Mouse (Mus musculus): ENCODE results near the gene Nlrp6.
"Not testable (repeated sequence)": the region's sequence is repeated elsewhere in the genome, so short reads cannot be mapped to it uniquely, and the experiment has no call there.

Nlrp6 gene

GRCm38 (mm10) chr7:140949255-140949654 is 28.6 kb downstream of the Nlrp6 start:
- DNase-seq (ENCODE audit: low read depth in 2 of 2, low spot score in 2 of 2), result no peak

- DNase-seq (ENCODE audit: low read depth in 2 of 2, low spot score in 2 of 2), result no peak
Measured at GRCm38 (mm10) chr7:140949824-140950530, 29.3 kb downstream of the Nlrp6 start, which contains the start of gene Ifitm5. TSS of gene Ifitm5 (minus strand) at chr7:140950291.

- DNase-seq (ENCODE audit: low read depth in 2 of 2, low spot score in 2 of 2), result no peak
Measured at GRCm38 (mm10) chr7:140951051-140951450, 30.3 kb downstream of the Nlrp6 start.

GRCm38 (mm10) chr7:140951765-140952164 is 31.1 kb downstream of the Nlrp6 start:
- no peak for DNase-seq (ENCODE audit: low read depth in 2 of 2, low spot score in 2 of 2)

GRCm38 (mm10) chr7:140952441-140952840 is 31.7 kb downstream of the Nlrp6 start:
- DNase-seq (ENCODE audit: low read depth in 2 of 2, low spot score in 2 of 2), result no peak

GRCm38 (mm10) chr7:140953133-140953532 is 32.4 kb downstream of the Nlrp6 start:
- DNase-seq (ENCODE audit: low read depth in 2 of 2, low spot score in 2 of 2), result no peak

GRCm38 (mm10) chr7:140953800-140954732 is 33.4 kb downstream of the Nlrp6 start:
- no peak for DNase-seq (ENCODE audit: low read depth in 2 of 2, low spot score in 2 of 2)

GRCm38 (mm10) chr7:140954733-140955071 is 34.0 kb downstream of the Nlrp6 start:
- DNase-seq (ENCODE audit: low read depth in 2 of 2, low spot score in 2 of 2), result no peak

GRCm38 (mm10) chr7:140955342-140955741 is 34.6 kb downstream of the Nlrp6 start:
- DNase-seq (ENCODE audit: low read depth in 2 of 2, low spot score in 2 of 2), result no peak

- no peak for DNase-seq (ENCODE audit: low read depth in 2 of 2, low spot score in 2 of 2)
Measured at GRCm38 (mm10) chr7:140955758-140956555, 35.3 kb downstream of the Nlrp6 start, which contains the start of the genes Gm45717 and Ifitm2. TSS of gene Gm45717 (minus strand) at chr7:140955937. TSS of gene Ifitm2 (minus strand) at chr7:140955987.

GRCm38 (mm10) chr7:140956556-140956869 is 35.8 kb downstream of the Nlrp6 start:
- no peak for DNase-seq (ENCODE audit: low read depth in 2 of 2, low spot score in 2 of 2)

GRCm38 (mm10) chr7:140959181-140959901 is 38.6 kb downstream of the Nlrp6 start:
- peak in 1 of 2 experiments; percentile 18 for DNase-seq (ENCODE audit: low read depth in 2 of 2, low spot score in 2 of 2)

- no peak for DNase-seq (ENCODE audit: low read depth in 2 of 2, low spot score in 2 of 2)
Measured at GRCm38 (mm10) chr7:140960026-140960425, 39.3 kb downstream of the Nlrp6 start.

GRCm38 (mm10) chr7:140961416-140961815 is 40.7 kb downstream of the Nlrp6 start:
- no peak for DNase-seq (ENCODE audit: low read depth in 2 of 2, low spot score in 2 of 2)

GRCm38 (mm10) chr7:140962733-140963132 is 42.0 kb downstream of the Nlrp6 start:
- DNase-seq (ENCODE audit: low read depth in 2 of 2, low spot score in 2 of 2), result no peak

GRCm38 (mm10) chr7:140966921-140967320 is 46.2 kb downstream of the Nlrp6 start, which contains the start of gene Ifitm1:
TSS of gene Ifitm1 (plus strand) at chr7:140967221.
- no peak for DNase-seq (ENCODE audit: low read depth in 2 of 2, low spot score in 2 of 2)

GRCm38 (mm10) chr7:140967862-140968591 is 47.3 kb downstream of the Nlrp6 start:
- DNase-seq (ENCODE audit: low read depth in 2 of 2, low spot score in 2 of 2), result no peak

- not testable (repeated sequence) for DNase-seq (ENCODE audit: low read depth in 2 of 2, low spot score in 2 of 2)
Measured at GRCm38 (mm10) chr7:140968710-140969109, 48.0 kb downstream of the Nlrp6 start.

GRCm38 (mm10) chr7:140970931-140971330 is 50.2 kb downstream of the Nlrp6 start:
- no peak for DNase-seq (ENCODE audit: low read depth in 2 of 2, low spot score in 2 of 2)

All from CD8-positive naive resting alpha-beta T cell, adult 2 months (primary cell).